Mouse (Mus musculus): ENCODE results near the gene Lrrc73. TPM values are rescaled to one million over a fixed set of nuclear protein-coding genes. Genes with fewer than 3 reads are reported as not detected.

The Lrrc73 gene
- polyA plus RNA-seq, 1 experiment, result 106 TPM

DNA sequence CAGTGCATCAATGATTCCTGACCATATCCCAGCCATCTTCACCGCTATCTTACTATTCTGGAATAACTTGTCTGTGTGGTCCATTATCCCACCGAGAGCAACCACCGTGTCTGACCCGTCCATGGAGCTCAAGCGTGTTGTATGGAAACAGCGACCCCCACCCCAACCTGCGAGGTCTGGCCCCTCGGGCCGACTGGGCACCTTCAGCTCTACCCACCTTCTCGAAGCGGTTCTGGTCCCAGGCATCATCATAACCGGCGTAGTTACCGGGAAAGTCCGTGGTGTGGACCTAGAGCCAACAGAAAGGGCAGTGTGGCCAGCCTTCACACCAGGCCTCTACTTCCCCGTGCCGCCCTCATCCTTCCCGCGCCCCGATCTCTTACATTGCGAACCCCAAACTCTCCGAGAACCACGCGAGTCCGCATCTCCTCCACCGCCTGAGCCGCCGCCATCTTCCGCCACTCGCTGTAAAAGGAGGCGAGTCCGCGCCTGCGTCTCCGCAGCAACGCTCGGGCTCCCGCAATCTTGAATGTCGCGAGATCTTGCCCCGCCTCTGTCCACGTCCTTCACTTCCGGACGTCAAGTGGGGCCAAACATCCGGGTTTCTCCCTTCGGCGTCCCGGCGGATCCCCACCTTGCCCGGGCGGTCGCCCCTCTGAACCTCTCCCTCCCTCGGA lies 5.7 kb upstream of the Lrrc73 start, which contains the start of the genes Polr1c and Yipf3:
Gene Polr1c (minus strand): TSS at position 543 of the 677 bp plus-strand sequence.
Gene Yipf3 (plus strand): TSS at position 569 of the 677 bp plus-strand sequence.
- H3K27me3 ChIP-seq (ENCODE audit: control insufficient read depth, insufficient read depth, low read length), result no peaks in the 10 kb centered on the region
- H3K4me3 ChIP-seq (ENCODE audit: control insufficient read depth, low read depth, low read length), result peak within 1 kb of the TSS; percentile 98
- no peaks in the 10 kb centered on the region; the same call in 1 of the 2 replicates for H3K36me3 ChIP-seq (ENCODE audit: control insufficient read depth, insufficient read depth, low read length)
- H3K27ac ChIP-seq (ENCODE audit: control insufficient read depth, insufficient read depth, low read depth, low read length), result peak within 1 kb of the TSS; percentile 90
- H3K4me1 ChIP-seq (ENCODE audit: control insufficient read depth, insufficient read depth, low read length), result peaks cover 5% of the 10 kb centered on the region
- peak; percentile 97 for TF ChIP-seq POLR2A (IDR thresholded peaks at IDR 0.05; ENCODE audit: control insufficient read depth, low read depth, low read length)
- TF ChIP-seq CTCF (IDR thresholded peaks at IDR 0.05; ENCODE audit: control insufficient read depth, insufficient read depth, insufficient replicate concordance, low read depth, low read length), result no peak

DNA sequence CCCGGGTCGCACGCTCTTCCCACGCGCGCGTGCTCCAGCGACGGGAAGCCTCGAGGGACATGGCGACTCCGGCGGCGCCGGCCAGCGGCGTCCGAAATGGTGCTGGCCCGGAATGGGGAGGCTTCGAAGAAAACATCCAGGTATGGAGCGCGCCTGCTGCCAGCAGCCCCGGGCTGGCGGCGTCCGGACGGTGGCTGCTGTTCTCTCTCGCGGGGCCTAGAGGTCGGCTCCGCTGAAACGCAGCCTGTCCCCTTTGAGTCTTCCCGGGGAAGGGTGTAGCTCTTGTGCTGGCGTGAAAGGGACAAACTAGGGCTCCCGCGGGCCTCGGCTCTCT lies 5.2 kb upstream of the Lrrc73 start:
- Histone ChIP-seq H3K4me3 (ENCODE audit: control insufficient read depth, low read depth, low read length) (peak overlapping the region; percentile 98), H3K36me3 (ENCODE audit: control insufficient read depth, insufficient read depth, low read length) (no peaks in the 10 kb centered on the region; the same call in 1 of the 2 replicates), H3K27me3 (ENCODE audit: control insufficient read depth, insufficient read depth, low read length) (no peaks in the 10 kb centered on the region), H3K4me1 (ENCODE audit: control insufficient read depth, insufficient read depth, low read length) (peaks cover 5% of the 10 kb centered on the region), H3K27ac (ENCODE audit: control insufficient read depth, insufficient read depth, low read depth, low read length) (peak overlapping the region; percentile 72)
- no peak for TF ChIP-seq POLR2A (IDR thresholded peaks at IDR 0.05; ENCODE audit: control insufficient read depth, low read depth, low read length)
- no peak for TF ChIP-seq CTCF (IDR thresholded peaks at IDR 0.05; ENCODE audit: control insufficient read depth, insufficient read depth, insufficient replicate concordance, low read depth, low read length)

DNA sequence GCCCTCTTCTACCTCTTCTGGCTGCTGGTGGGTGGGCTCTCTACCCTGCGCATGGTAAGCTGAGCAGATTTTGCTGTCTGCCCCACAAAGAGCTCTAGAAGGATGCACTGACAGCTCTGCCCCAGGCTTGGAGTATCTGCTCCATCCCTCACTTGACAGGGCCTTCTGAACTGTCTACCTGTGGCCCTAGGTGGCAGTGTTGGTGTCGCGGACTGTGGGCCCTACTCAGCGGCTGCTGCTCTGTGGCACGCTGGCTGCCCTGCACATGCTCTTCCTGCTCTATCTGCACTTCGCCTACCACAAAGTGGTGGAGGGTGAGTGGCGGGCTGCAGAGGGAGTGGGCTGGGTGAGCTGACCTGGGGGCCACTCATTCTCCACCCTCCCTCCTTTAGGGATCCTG lies 2.2 kb upstream of the Lrrc73 start:
- no peak for TF ChIP-seq CTCF (IDR thresholded peaks at IDR 0.05; ENCODE audit: control insufficient read depth, insufficient read depth, insufficient replicate concordance, low read depth, low read length)
- no peak for TF ChIP-seq POLR2A (IDR thresholded peaks at IDR 0.05; ENCODE audit: control insufficient read depth, low read depth, low read length)
- Histone ChIP-seq H3K27ac (ENCODE audit: control insufficient read depth, insufficient read depth, low read depth, low read length) (no peak overlapping the region), H3K27me3 (ENCODE audit: control insufficient read depth, insufficient read depth, low read length) (no peaks in the 10 kb centered on the region), H3K4me3 (ENCODE audit: control insufficient read depth, low read depth, low read length) (no peak overlapping the region), H3K36me3 (ENCODE audit: control insufficient read depth, insufficient read depth, low read length) (no peaks in the 10 kb centered on the region; the same call in 1 of the 2 replicates), H3K4me1 (ENCODE audit: control insufficient read depth, insufficient read depth, low read length) (peaks cover 3% of the 10 kb centered on the region)

DNA sequence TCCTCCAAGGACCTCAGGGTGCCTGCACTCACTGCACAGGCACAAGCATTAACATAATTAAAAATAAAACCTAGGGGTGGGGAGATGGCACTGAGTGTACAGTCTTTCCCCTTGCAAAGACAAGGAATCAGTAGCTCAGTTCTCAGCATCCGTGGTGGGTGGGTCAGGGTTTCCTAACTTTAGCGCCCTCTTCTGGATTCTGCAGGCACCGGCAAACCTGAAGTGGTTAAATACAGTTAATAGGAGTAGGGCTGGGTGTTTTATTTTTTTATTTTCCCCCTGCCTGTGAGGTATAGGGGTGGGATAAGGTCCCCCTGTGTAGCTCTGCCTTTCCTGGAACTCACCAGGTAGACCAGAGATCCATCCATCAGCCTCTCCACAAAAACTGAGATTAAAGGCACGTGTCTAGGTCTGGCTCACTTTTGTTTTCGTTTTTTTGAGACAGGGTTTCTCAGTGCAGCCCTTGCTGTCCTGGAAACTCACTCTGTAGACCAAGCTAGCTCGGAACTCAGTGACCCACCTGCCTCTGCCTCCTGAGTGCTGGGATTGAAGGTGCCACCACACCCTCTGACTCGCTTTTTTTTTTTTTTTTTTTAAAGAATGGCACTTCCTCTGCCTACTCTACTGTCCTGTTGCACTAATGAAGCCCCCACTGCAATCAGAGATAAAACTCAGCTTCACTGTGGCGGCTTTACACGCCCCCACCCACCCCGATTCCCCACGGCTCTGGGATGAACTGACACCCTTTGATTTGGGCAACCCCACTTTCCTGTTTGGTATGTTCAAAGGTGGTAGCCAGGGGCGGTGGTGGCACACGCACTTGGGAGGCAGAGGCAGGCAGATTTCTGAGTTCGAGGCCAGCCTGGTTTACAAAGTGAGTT lies 520 bp upstream of the Lrrc73 start:
- H3K27me3 ChIP-seq (ENCODE audit: control insufficient read depth, insufficient read depth, low read length), result no peaks in the 10 kb centered on the region
- no peaks in the 10 kb centered on the region; the same call in none of the 2 replicates for H3K36me3 ChIP-seq (ENCODE audit: control insufficient read depth, insufficient read depth, low read length)
- peaks cover 3% of the 10 kb centered on the region for H3K4me1 ChIP-seq (ENCODE audit: control insufficient read depth, insufficient read depth, low read length)
- no peak for TF ChIP-seq POLR2A (IDR thresholded peaks at IDR 0.05; ENCODE audit: control insufficient read depth, low read depth, low read length)
- peak overlapping the region; percentile 85 for H3K4me3 ChIP-seq (ENCODE audit: control insufficient read depth, low read depth, low read length)
- no peak overlapping the region; the same call in 1 of the 2 replicates for H3K27ac ChIP-seq (ENCODE audit: control insufficient read depth, insufficient read depth, low read depth, low read length)

DNA sequence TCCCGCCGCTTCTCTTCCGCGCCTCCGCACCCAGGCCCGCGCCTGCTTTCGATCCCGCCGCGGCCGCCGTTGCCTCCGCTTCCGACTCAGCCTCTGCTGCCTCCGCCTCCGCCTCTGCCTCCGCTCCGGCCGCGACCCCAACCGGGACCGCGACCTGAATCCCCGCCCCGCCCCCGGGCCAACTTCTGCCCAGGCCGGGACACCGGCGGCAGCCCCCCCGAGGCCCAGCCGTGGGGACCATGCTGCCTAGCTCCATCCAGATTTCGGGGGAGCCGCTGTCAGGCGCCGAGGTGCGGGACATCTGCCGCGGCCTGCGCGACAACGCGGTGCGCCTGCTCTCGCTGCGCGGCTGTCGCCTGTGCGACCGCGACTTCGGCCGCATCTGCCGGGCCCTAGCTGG lies 775 bp downstream of the Lrrc73 start:
- Histone ChIP-seq H3K4me3 (ENCODE audit: control insufficient read depth, low read depth, low read length) (peak overlapping the region; percentile 85), H3K4me1 (ENCODE audit: control insufficient read depth, insufficient read depth, low read length) (no peaks in the 10 kb centered on the region; the same call in none of the 2 replicates), H3K27me3 (ENCODE audit: control insufficient read depth, insufficient read depth, low read length) (no peaks in the 10 kb centered on the region), H3K36me3 (ENCODE audit: control insufficient read depth, insufficient read depth, low read length) (no peaks in the 10 kb centered on the region; the same call in none of the 2 replicates), H3K27ac (ENCODE audit: control insufficient read depth, insufficient read depth, low read depth, low read length) (no peak overlapping the region; the same call in 1 of the 2 replicates)
- TF ChIP-seq CTCF (IDR thresholded peaks at IDR 0.05; ENCODE audit: control insufficient read depth, insufficient read depth, insufficient replicate concordance, low read depth, low read length) (no peak), POLR2A (IDR thresholded peaks at IDR 0.05; ENCODE audit: control insufficient read depth, low read depth, low read length) (no peak)

DNA sequence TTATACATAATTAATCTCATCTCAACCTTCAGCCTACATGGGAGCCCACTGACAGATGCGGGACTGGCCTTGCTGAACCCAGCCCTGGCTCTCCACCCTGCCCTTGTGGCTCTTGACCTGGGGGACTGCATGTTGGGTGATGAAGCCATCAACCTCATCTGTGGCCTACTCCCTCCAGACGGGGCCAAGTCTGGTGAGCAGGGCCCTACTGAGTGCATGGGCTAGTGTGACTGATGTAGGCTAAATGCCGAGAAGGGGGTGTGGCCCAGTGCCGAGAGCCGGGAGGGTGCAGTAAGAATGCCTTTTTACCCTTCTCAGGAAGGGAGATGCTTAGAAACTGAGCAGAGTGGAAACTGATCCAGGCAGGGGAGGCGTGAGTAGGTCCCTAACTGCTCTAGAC lies 1.8 kb downstream of the Lrrc73 start:
- H3K4me1 ChIP-seq (ENCODE audit: control insufficient read depth, insufficient read depth, low read length), result no peaks in the 10 kb centered on the region; the same call in none of the 2 replicates
- H3K27me3 ChIP-seq (ENCODE audit: control insufficient read depth, insufficient read depth, low read length), result no peaks in the 10 kb centered on the region
- TF ChIP-seq POLR2A (IDR thresholded peaks at IDR 0.05; ENCODE audit: control insufficient read depth, low read depth, low read length) (no peak), CTCF (IDR thresholded peaks at IDR 0.05; ENCODE audit: control insufficient read depth, insufficient read depth, insufficient replicate concordance, low read depth, low read length) (no peak)
- no peaks in the 10 kb centered on the region; the same call in none of the 2 replicates for H3K36me3 ChIP-seq (ENCODE audit: control insufficient read depth, insufficient read depth, low read length)
- H3K4me3 ChIP-seq (ENCODE audit: control insufficient read depth, low read depth, low read length), result peak overlapping the region; percentile 85
- H3K27ac ChIP-seq (ENCODE audit: control insufficient read depth, insufficient read depth, low read depth, low read length), result no peak overlapping the region

Measured in testis, adult 2 months (tissue).